15 mouse cellular contexts compared by ENCODE assay signal in the genomic region with DNA sequence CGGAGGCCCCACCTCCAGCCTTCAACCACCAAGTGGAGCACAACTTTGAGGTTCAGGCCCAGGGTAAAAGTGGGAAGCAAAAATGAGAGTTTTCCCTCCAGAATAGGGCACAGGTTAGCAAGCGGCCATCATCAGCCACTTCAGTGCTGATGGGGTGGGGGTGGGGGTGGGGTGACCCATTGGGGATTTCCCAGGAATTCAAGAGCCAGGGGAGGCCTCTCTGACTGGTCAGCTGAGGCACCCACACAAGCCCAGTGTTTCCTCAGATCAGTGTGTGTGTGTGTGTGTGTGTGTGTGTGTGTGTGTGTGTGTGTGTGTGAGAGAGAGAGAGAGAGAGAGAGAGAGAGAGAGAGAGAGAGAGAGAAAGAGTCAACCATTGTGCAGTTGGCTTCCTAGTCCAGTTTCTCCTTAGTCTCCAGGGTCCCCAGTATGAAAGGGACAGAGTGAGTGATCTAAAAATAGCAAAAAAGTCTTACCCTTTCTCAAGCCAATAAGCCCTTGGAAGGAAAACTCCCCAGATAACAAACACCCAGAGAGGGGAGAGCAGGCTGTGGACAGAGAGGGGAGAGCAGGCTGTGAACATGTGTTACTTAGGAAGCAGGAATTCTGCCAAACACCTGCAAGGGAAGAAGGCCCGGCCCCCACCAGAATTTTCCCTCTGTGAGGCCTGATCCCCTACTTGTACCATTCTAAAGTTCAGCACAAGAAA. TPM values are rescaled to one million over a fixed set of nuclear protein-coding genes. Genes with fewer than 3 reads are reported as not detected.
DNase-seq lines count a peak whose midpoint lies in the region; ATAC-seq and TF ChIP-seq lines count a peak whose summit lies in the region.
"Had no signal": no experiment of that assay in that cellular context is flagged by ENCODE, and none has a peak within 500 bp of the region (broad histone marks: within the 10 kb centered on the region; RNA-seq: fewer than 3 reads in every experiment).

No protein-coding gene starts in this region.

- no peak overlapping the region for H3K4me3 ChIP-seq in forebrain, embryonic 13.5 days
- H3K4me3 ChIP-seq in forebrain, embryonic 12.5 days (replicated peaks) = no peak overlapping the region
- H3K4me3 ChIP-seq in liver, postnatal 0 days (ENCODE audit: low read depth, low read length) = no peak overlapping the region
- H3K4me3 ChIP-seq in liver, embryonic 11.5 days (ENCODE audit: low read depth, low read length) = no peak overlapping the region
- H3K4me3 ChIP-seq in heart, embryonic 11.5 days (ENCODE audit: low read depth, low read length) = no peak overlapping the region
- no peak overlapping the region for H3K4me3 ChIP-seq in limb, embryonic 15.5 days
- H3K4me3 ChIP-seq: neural tube, embryonic 15.5 days had no signal

- no peak for TF ChIP-seq CTCF in liver, postnatal 0 days (IDR thresholded peaks at IDR 0.05; ENCODE audit: low read depth)

- H3K27ac ChIP-seq in forebrain, embryonic 13.5 days = no peak overlapping the region
- no peak overlapping the region for H3K27ac ChIP-seq in forebrain, embryonic 12.5 days
- peak overlapping the region; percentile 84 for H3K27ac ChIP-seq in liver, postnatal 0 days (ENCODE audit: low read depth)
- H3K27ac ChIP-seq in liver, embryonic 11.5 days (ENCODE audit: low read depth, low read length) = no peak overlapping the region; the same call in 1 of the 2 replicates
- peak overlapping the region; percentile 75 for H3K27ac ChIP-seq in heart, embryonic 11.5 days (ENCODE audit: low read depth, low read length)
- H3K27ac ChIP-seq in limb, embryonic 15.5 days = peak overlapping the region; percentile 47
- H3K27ac ChIP-seq: neural tube, embryonic 15.5 days had no signal

- peaks cover 59% of the 10 kb centered on the region for H3K27me3 ChIP-seq in forebrain, embryonic 13.5 days
- peaks cover 62% of the 10 kb centered on the region for H3K27me3 ChIP-seq in forebrain, embryonic 12.5 days
- peaks cover 11% of the 10 kb centered on the region for H3K27me3 ChIP-seq in liver, postnatal 0 days (ENCODE audit: insufficient read depth, low read length)
- peaks cover 26% of the 10 kb centered on the region for H3K27me3 ChIP-seq in liver, embryonic 11.5 days (replicated peaks; ENCODE audit: control insufficient read depth, insufficient read depth, low read length)
- H3K27me3 ChIP-seq in heart, embryonic 11.5 days (ENCODE audit: control insufficient read depth, insufficient read depth, low read length) = peaks cover 12% of the 10 kb centered on the region
- peaks cover 39% of the 10 kb centered on the region for H3K27me3 ChIP-seq in limb, embryonic 15.5 days
- H3K27me3 ChIP-seq: Patski had no signal

- H3K36me3 ChIP-seq in forebrain, embryonic 13.5 days (ENCODE audit: poor library complexity, severe bottlenecking) = no peaks in the 10 kb centered on the region
- H3K36me3 ChIP-seq in forebrain, embryonic 12.5 days (replicated peaks) = no peaks in the 10 kb centered on the region
- no peaks in the 10 kb centered on the region for H3K36me3 ChIP-seq in liver, postnatal 0 days (replicated peaks; ENCODE audit: insufficient read depth, low read length)
- no peaks in the 10 kb centered on the region for H3K36me3 ChIP-seq in liver, embryonic 11.5 days (ENCODE audit: control insufficient read depth, insufficient read depth, low read length)
- H3K36me3 ChIP-seq in heart, embryonic 11.5 days (ENCODE audit: control insufficient read depth, insufficient read depth, low read length) = no peaks in the 10 kb centered on the region
- H3K36me3 ChIP-seq in limb, embryonic 15.5 days = no peaks in the 10 kb centered on the region
- H3K36me3 ChIP-seq: neural tube, embryonic 15.5 days had no signal

- no peak for TF ChIP-seq EP300 in liver, postnatal 0 days (IDR thresholded peaks at IDR 0.05; ENCODE audit: low read depth)

- no peak overlapping the region for H3K4me2 ChIP-seq in forebrain, embryonic 13.5 days
- H3K4me2 ChIP-seq in forebrain, embryonic 12.5 days = no peak overlapping the region
- no peak overlapping the region for H3K4me2 ChIP-seq in liver, postnatal 0 days (ENCODE audit: low read depth, low read length)
- no peak overlapping the region for H3K4me2 ChIP-seq in liver, embryonic 11.5 days
- H3K4me2 ChIP-seq in heart, embryonic 11.5 days = no peak overlapping the region; the same call in 1 of the 2 replicates
- no peak overlapping the region for H3K4me2 ChIP-seq in limb, embryonic 15.5 days
- H3K4me2 ChIP-seq: midbrain, embryonic 11.5 days; neural tube, embryonic 15.5 days had no signal

- peaks cover 12% of the 10 kb centered on the region for H3K4me1 ChIP-seq in forebrain, embryonic 13.5 days
- H3K4me1 ChIP-seq in forebrain, embryonic 12.5 days = peaks cover 20% of the 10 kb centered on the region
- H3K4me1 ChIP-seq in liver, postnatal 0 days (ENCODE audit: insufficient read depth) = peaks cover 3% of the 10 kb centered on the region; the same call in 1 of the 2 replicates
- peaks cover 14% of the 10 kb centered on the region for H3K4me1 ChIP-seq in liver, embryonic 11.5 days (replicated peaks; ENCODE audit: control insufficient read depth, insufficient read depth, low read length)
- H3K4me1 ChIP-seq in heart, embryonic 11.5 days (ENCODE audit: control insufficient read depth, insufficient read depth, low read length) = peaks cover 19% of the 10 kb centered on the region
- H3K4me1 ChIP-seq in limb, embryonic 15.5 days = peaks cover 22% of the 10 kb centered on the region

- 39% methylated on average over 3 of the region's 3 CpGs for WGBS in forebrain, embryonic 13.5 days
- 48% methylated on average over 3 of the region's 3 CpGs for WGBS in forebrain, embryonic 12.5 days
- 40% methylated on average over 3 of the region's 3 CpGs for WGBS in liver, postnatal 0 days (ENCODE audit: insufficient replicate concordance)
- WGBS in liver, embryonic 11.5 days = 41% methylated on average over 3 of the region's 3 CpGs
- WGBS in heart, embryonic 11.5 days (ENCODE audit: insufficient replicate concordance) = 33% methylated on average over 3 of the region's 3 CpGs
- WGBS in limb, embryonic 15.5 days = 45% methylated on average over 3 of the region's 3 CpGs

- no peaks in the 10 kb centered on the region for H3K9me3 ChIP-seq in forebrain, embryonic 13.5 days (replicated peaks)
- H3K9me3 ChIP-seq in forebrain, embryonic 12.5 days = no peaks in the 10 kb centered on the region
- no peaks in the 10 kb centered on the region for H3K9me3 ChIP-seq in liver, postnatal 0 days (ENCODE audit: low read length)
- H3K9me3 ChIP-seq in liver, embryonic 11.5 days (ENCODE audit: control insufficient read depth, low read length) = no peaks in the 10 kb centered on the region
- H3K9me3 ChIP-seq in heart, embryonic 11.5 days (replicated peaks; ENCODE audit: control insufficient read depth, low read length) = no peaks in the 10 kb centered on the region
- H3K9me3 ChIP-seq in limb, embryonic 15.5 days = no peaks in the 10 kb centered on the region
- H3K9me3 ChIP-seq: neural tube, embryonic 15.5 days had no signal

- no peak for DNase-seq in liver, postnatal 0 days
- no peak for DNase-seq in liver, embryonic 11.5 days (ENCODE audit: low spot score)
- DNase-seq in right cerebral cortex, adult 18-20 months = no peak
- DNase-seq: adrenal gland, postnatal 10 days; cerebellum, adult 11-12 months; kidney, postnatal 25 days; spleen, adult 18-20 months had no signal

- no peak; the same call in 1 of the 2 replicates for ATAC-seq in forebrain, embryonic 13.5 days
- no peak for ATAC-seq in forebrain, embryonic 12.5 days (ENCODE audit: low FRiP score)
- no peak for ATAC-seq in liver, postnatal 0 days
- no peak for ATAC-seq in liver, embryonic 11.5 days (replicated peaks; ENCODE audit: low FRiP score)
- ATAC-seq in heart, embryonic 11.5 days (replicated peaks; ENCODE audit: insufficient number of reproducible peaks, low FRiP score, low TSS enrichment) = no peak; the same call in 1 of the 2 replicates
- ATAC-seq in limb, embryonic 15.5 days (ENCODE audit: insufficient number of reproducible peaks, low FRiP score, low TSS enrichment, low read depth) = no peak
- ATAC-seq in inflammation-experienced regulatory T-cells, adult 6 months = no peak
- ATAC-seq: Patski had no signal

- peak overlapping the region; percentile 3; the same call in 1 of the 2 replicates for H3K9ac ChIP-seq in forebrain, embryonic 13.5 days
- H3K9ac ChIP-seq in forebrain, embryonic 12.5 days = no peak overlapping the region
- no peak overlapping the region for H3K9ac ChIP-seq in liver, postnatal 0 days (replicated peaks)
- no peak overlapping the region for H3K9ac ChIP-seq in liver, embryonic 11.5 days (ENCODE audit: low read depth, low read length)
- H3K9ac ChIP-seq in heart, embryonic 11.5 days (ENCODE audit: low read depth, low read length) = no peak overlapping the region
- H3K9ac ChIP-seq in limb, embryonic 15.5 days = no peak overlapping the region; the same call in 1 of the 2 replicates
- H3K9ac ChIP-seq: neural tube, embryonic 15.5 days had no signal

RNA-seq across cellular contexts. Expression of gene Ccdc194, which starts 1.8 kb away (rescaled TPM):
- polyA plus RNA-seq in forebrain, embryonic 13.5 days (2015; fragmentation: Nextera tagmentation; extraction: Ambion mirVana) = 0.09 and 0.13 TPM in 2 replicates
- polyA plus RNA-seq in forebrain, embryonic 12.5 days (2016; fragmentation: Nextera tagmentation; extraction: Ambion mirVana) = 0.20 and 0.21 TPM in 2 replicates
- polyA plus RNA-seq in liver, postnatal 0 days (2015; fragmentation: Nextera tagmentation; extraction: Ambion mirVana) = 0.20 TPM in 1 of 2 replicates, not detected in the other
- polyA plus RNA-seq in liver, embryonic 11.5 days (2014; fragmentation: Nextera tagmentation; extraction: Ambion mirVana) = 0.16 and 0.44 TPM in 2 replicates
- 0.55 and 1.3 TPM in 2 replicates for polyA plus RNA-seq in heart, embryonic 11.5 days (2014; fragmentation: Nextera tagmentation; extraction: Ambion mirVana)
- 1.5 and 1.8 TPM in 2 replicates for polyA plus RNA-seq in limb, embryonic 15.5 days (2015; fragmentation: Nextera tagmentation; extraction: Ambion mirVana)
- polyA plus RNA-seq in inflammation-experienced regulatory T-cells, adult 6 months (2017; shearing (Covaris generic)) = not detected

RNA-seq across cellular contexts. Expression of gene Bst2, which starts 9.9 kb away (rescaled TPM):
- 7.6 and 8.3 TPM in 2 replicates for polyA plus RNA-seq in forebrain, embryonic 13.5 days (2015; fragmentation: Nextera tagmentation; extraction: Ambion mirVana)
- 8.4 and 8.5 TPM in 2 replicates for polyA plus RNA-seq in forebrain, embryonic 12.5 days (2016; fragmentation: Nextera tagmentation; extraction: Ambion mirVana)
- polyA plus RNA-seq in liver, postnatal 0 days (2015; fragmentation: Nextera tagmentation; extraction: Ambion mirVana) = 57.0 and 62.1 TPM in 2 replicates
- 21.9 and 24.0 TPM in 2 replicates for polyA plus RNA-seq in liver, embryonic 11.5 days (2014; fragmentation: Nextera tagmentation; extraction: Ambion mirVana)
- 4.2 and 17.4 TPM in 2 replicates for polyA plus RNA-seq in heart, embryonic 11.5 days (2014; fragmentation: Nextera tagmentation; extraction: Ambion mirVana)
- 33.6 and 36.4 TPM in 2 replicates for polyA plus RNA-seq in limb, embryonic 15.5 days (2015; fragmentation: Nextera tagmentation; extraction: Ambion mirVana)
- 10 to 100 TPM; 52.2 to 66.6 (median 61.8) TPM for polyA plus RNA-seq in inflammation-experienced regulatory T-cells, adult 6 months (2017; shearing (Covaris generic))

RNA-seq across cellular contexts. Expression of gene Mvb12a, which starts 15.4 kb away (rescaled TPM):
- polyA plus RNA-seq in forebrain, embryonic 13.5 days (2015; fragmentation: Nextera tagmentation; extraction: Ambion mirVana) = 52.9 and 55.3 TPM in 2 replicates
- polyA plus RNA-seq in forebrain, embryonic 12.5 days (2016; fragmentation: Nextera tagmentation; extraction: Ambion mirVana) = 48.1 and 52.1 TPM in 2 replicates
- 61.7 and 62.5 TPM in 2 replicates for polyA plus RNA-seq in liver, postnatal 0 days (2015; fragmentation: Nextera tagmentation; extraction: Ambion mirVana)
- 68.1 and 71.0 TPM in 2 replicates for polyA plus RNA-seq in liver, embryonic 11.5 days (2014; fragmentation: Nextera tagmentation; extraction: Ambion mirVana)
- 59.7 and 63.3 TPM in 2 replicates for polyA plus RNA-seq in heart, embryonic 11.5 days (2014; fragmentation: Nextera tagmentation; extraction: Ambion mirVana)
- 95.7 and 102 TPM in 2 replicates for polyA plus RNA-seq in limb, embryonic 15.5 days (2015; fragmentation: Nextera tagmentation; extraction: Ambion mirVana)
- polyA plus RNA-seq in inflammation-experienced regulatory T-cells, adult 6 months (2017; shearing (Covaris generic)) = 10 to 100 TPM; 38.1 to 75.7 (median 43.5) TPM

RNA-seq across cellular contexts. Expression of gene Plvap, which starts 15.8 kb away (rescaled TPM):
- 13.6 and 14.0 TPM in 2 replicates for polyA plus RNA-seq in forebrain, embryonic 13.5 days (2015; fragmentation: Nextera tagmentation; extraction: Ambion mirVana)
- polyA plus RNA-seq in forebrain, embryonic 12.5 days (2016; fragmentation: Nextera tagmentation; extraction: Ambion mirVana) = 27.6 and 30.2 TPM in 2 replicates
- polyA plus RNA-seq in liver, postnatal 0 days (2015; fragmentation: Nextera tagmentation; extraction: Ambion mirVana) = 29.1 and 31.1 TPM in 2 replicates
- 56.0 and 57.3 TPM in 2 replicates for polyA plus RNA-seq in liver, embryonic 11.5 days (2014; fragmentation: Nextera tagmentation; extraction: Ambion mirVana)
- 148 and 170 TPM in 2 replicates for polyA plus RNA-seq in heart, embryonic 11.5 days (2014; fragmentation: Nextera tagmentation; extraction: Ambion mirVana)
- polyA plus RNA-seq in limb, embryonic 15.5 days (2015; fragmentation: Nextera tagmentation; extraction: Ambion mirVana) = 56.9 and 66.3 TPM in 2 replicates
- not detected for polyA plus RNA-seq in inflammation-experienced regulatory T-cells, adult 6 months (2017; shearing (Covaris generic))

RNA-seq across cellular contexts. Expression of gene Tmem221, which starts 31.4 kb away (rescaled TPM):
- not detected in 2 replicates for polyA plus RNA-seq in forebrain, embryonic 13.5 days (2015; fragmentation: Nextera tagmentation; extraction: Ambion mirVana)
- polyA plus RNA-seq in forebrain, embryonic 12.5 days (2016; fragmentation: Nextera tagmentation; extraction: Ambion mirVana) = 0.19 TPM in 1 of 2 replicates, not detected in the other
- 0.62 and 0.66 TPM in 2 replicates for polyA plus RNA-seq in liver, postnatal 0 days (2015; fragmentation: Nextera tagmentation; extraction: Ambion mirVana)
- 0.53 and 1.1 TPM in 2 replicates for polyA plus RNA-seq in liver, embryonic 11.5 days (2014; fragmentation: Nextera tagmentation; extraction: Ambion mirVana)
- polyA plus RNA-seq in heart, embryonic 11.5 days (2014; fragmentation: Nextera tagmentation; extraction: Ambion mirVana) = 0.21 and 0.35 TPM in 2 replicates
- 0.74 and 0.84 TPM in 2 replicates for polyA plus RNA-seq in limb, embryonic 15.5 days (2015; fragmentation: Nextera tagmentation; extraction: Ambion mirVana)
- 1 to 10 TPM in 1 of 3 experiments, under 1 TPM in 1, not detected in 1; 0.97 to 2.1 TPM for polyA plus RNA-seq in inflammation-experienced regulatory T-cells, adult 6 months (2017; shearing (Covaris generic))

Comparison
In these comparisons a context has a peak if more than half of its experiments do, and no peak if none do; other contexts are left out.
1. H3K27ac ChIP-seq: peak in liver, postnatal 0 days (single experiment), heart, embryonic 11.5 days (single experiment) and limb, embryonic 15.5 days (single experiment); none in forebrain, embryonic 13.5 days (single experiment), forebrain, embryonic 12.5 days (single experiment) and liver, embryonic 11.5 days (single experiment).